Mouse (Mus musculus): ENCODE measurements around the gene Chpf2.

GRCm38 (mm10) chr5:24601071-24601835, 14.7 kb downstream of the Chpf2 start:
- TF ChIP-seq CTCF (IDR thresholded peaks at IDR 0.05; ENCODE audit: low read depth) = no peak
- TF ChIP-seq EP300 (optimal IDR thresholded peaks at IDR 0.05) = no peak

Data from stomach, postnatal 0 days (tissue).